Mouse (Mus musculus) erythroblast, embryonic 14.5 days (primary cell): Measurements from ENCODE around the gene Slf1.

Experiments used
- GATA1 ChIP-seq: IDR thresholded peaks from 2 replicates; pipeline ENCODE4 v1.6.1; 2012; ENCODE audit warnings: low read length, inconsistent platforms, mixed read lengths
- TAL1 ChIP-seq: IDR thresholded peaks from 3 replicates; pipeline ENCODE4 v1.6.1; 2012; ENCODE audit warnings: low read length, inconsistent platforms, mixed read lengths

- no peak for TF ChIP-seq GATA1
- TF ChIP-seq TAL1 = no peak
Observed at GRCm38 (mm10) chr13:77002628-77003027, 132.6 kb downstream of the Slf1 start.
